Mouse (Mus musculus): ENCODE measurements at regions not wholly inside any gene's neighbourhood (a gene's known extent, or its start where the extent isn't known, plus 50 kb on each side); places are given as distances from the start of the nearest gene placed in this dataset.

DNA sequence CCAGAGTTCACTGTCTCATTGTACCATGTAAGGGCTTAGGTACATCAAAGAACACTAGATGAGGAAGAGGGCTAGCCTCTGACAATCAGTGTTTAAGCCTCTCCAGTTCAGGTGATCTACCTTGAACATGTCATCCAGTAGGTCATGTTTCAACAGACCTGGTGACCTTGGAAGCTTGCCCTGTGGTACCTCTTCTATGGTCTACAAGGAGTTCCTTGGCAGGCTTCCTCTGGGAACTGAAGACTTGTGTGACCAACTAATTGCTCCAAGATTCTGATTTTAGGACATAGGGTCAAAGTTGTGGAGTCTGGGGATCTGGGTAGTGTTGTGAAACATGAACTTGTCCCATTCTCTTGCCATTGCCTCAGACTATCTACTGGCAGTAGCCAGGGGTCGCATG is 60.4 kb upstream of the Adgrf1 start:
- Histone ChIP-seq H3K27ac (ENCODE audit: insufficient read depth, low read length) (no peak overlapping the region), H3K4me3 (ENCODE audit: insufficient read depth, low read length) (no peak overlapping the region), H3K4me1 (ENCODE audit: control insufficient read depth, insufficient read depth, low read length) (no peaks in the 10 kb centered on the region)
- TF ChIP-seq CTCF (IDR thresholded peaks at IDR 0.05; ENCODE audit: extremely low read depth, insufficient read depth, low read length), result no peak
- no peak for TF ChIP-seq POLR2A (IDR thresholded peaks at IDR 0.05; ENCODE audit: extremely low read depth, insufficient read depth, low read length)

DNA sequence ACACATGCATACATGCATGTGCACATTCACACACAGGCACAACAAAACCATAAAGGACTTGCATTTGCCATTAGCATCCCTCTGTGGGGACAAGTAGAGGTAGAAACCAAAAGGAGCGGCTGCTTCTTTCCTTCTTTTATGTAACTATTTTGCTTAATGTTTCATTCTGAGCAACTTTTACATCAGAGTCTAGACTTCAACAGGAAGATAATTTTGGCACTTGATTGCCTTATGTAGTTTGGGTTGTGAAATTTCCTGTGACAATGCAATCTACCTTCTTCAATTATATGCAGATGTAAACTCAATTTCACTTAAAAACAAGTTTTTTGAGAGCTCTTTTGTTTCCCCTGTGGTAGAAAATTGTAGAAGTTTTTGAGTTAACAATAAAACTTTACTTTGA is 56.1 kb upstream of the Adgrf1 start:
- H3K4me1 ChIP-seq (ENCODE audit: control insufficient read depth, insufficient read depth, low read length), result no peaks in the 10 kb centered on the region
- no peak overlapping the region for H3K4me3 ChIP-seq (ENCODE audit: insufficient read depth, low read length)
- no peak for TF ChIP-seq CTCF (IDR thresholded peaks at IDR 0.05; ENCODE audit: extremely low read depth, insufficient read depth, low read length)
- TF ChIP-seq POLR2A (IDR thresholded peaks at IDR 0.05; ENCODE audit: extremely low read depth, insufficient read depth, low read length), result no peak
- H3K27ac ChIP-seq (ENCODE audit: insufficient read depth, low read length), result no peak overlapping the region

DNA sequence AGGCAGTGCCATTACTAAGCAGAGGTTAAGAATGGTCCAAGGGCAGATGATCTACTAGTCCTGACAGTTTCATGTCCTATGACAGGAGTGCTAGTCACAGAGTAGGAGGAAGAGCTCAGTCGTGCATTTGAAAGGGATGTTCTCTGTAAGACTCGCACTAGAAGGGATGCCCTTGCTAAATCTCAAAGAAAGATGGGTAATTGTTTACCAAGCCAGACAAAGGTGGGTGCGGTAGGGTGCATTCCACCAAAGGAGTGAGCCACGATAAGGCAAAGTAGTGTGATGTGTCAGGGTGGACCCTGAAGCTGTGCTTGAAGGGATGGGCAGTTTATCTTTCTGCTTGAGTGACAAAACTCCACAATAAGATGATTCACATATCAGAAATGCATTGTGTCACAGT is 50.5 kb upstream of the Adgrf1 start:
- H3K4me3 ChIP-seq (ENCODE audit: insufficient read depth, low read length), result no peak overlapping the region
- H3K4me1 ChIP-seq (ENCODE audit: control insufficient read depth, insufficient read depth, low read length), result no peaks in the 10 kb centered on the region
- no peak for TF ChIP-seq CTCF (IDR thresholded peaks at IDR 0.05; ENCODE audit: extremely low read depth, insufficient read depth, low read length)
- TF ChIP-seq POLR2A (IDR thresholded peaks at IDR 0.05; ENCODE audit: extremely low read depth, insufficient read depth, low read length), result no peak
- H3K27ac ChIP-seq (ENCODE audit: insufficient read depth, low read length), result no peak overlapping the region

Data from cortical plate, adult 2 months (tissue).